Mouse (Mus musculus) brown adipose tissue, adult 24 weeks (tissue): ENCODE measurements around the gene Rhag. TPM values are rescaled to one million over a fixed set of nuclear protein-coding genes. Genes with fewer than 3 reads are reported as not detected.

Source experiments
- H3K27ac ChIP-seq: fragments of 200-500 bp; replicated peaks from 2 replicates; pipeline ENCODE4 v1.5.1; 2012; ENCODE audit warnings: low read depth, mild to moderate bottlenecking, low read length
- H3K4me1 ChIP-seq: fragments of 200-500 bp; 2 replicates; pipeline ENCODE4 v1.6.1; 2012; ENCODE audit warnings: low read length, mixed read lengths; ENCODE audit not compliant: control insufficient read depth, insufficient read depth, insufficient read length
- H3K4me3 ChIP-seq: fragments of 200-500 bp; 2 replicates; pipeline ENCODE4 v1.5.1; 2012; ENCODE audit warnings: low read depth, mild to moderate bottlenecking, low read length, moderate library complexity; ENCODE audit not compliant: insufficient read depth
- polyA plus RNA-seq: library from polyadenylated mRNA; stranded (reverse); fragments of >200 nt; gene quantifications from 2 replicates; pipeline ENCODE4 v1.2.4, GENCODE M21; 2012; ENCODE audit not compliant: missing spikeins, insufficient read depth, insufficient read length

The Rhag gene
- polyA plus RNA-seq, 1 experiment, result not detected

DNA sequence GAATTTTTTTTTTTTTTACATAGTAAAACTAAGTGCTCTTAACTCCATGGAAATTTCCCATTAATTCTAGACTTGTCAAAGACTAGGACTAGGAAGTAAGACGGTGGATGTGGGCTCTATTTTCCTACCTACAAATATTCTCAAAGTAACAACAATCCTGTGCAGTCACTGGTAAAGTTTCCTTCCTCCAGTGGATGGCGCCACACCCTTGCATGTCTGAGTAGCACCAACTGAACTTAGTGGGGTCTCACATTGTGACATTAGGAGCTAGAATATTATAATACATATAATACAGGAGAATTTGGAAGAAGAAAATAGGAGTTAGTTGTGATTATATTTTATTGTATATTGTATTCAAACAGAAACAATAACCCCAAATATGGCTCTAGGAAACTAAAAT is 20.9 kb downstream of the Rhag start:
- H3K4me3 ChIP-seq, result no peak overlapping the region
- H3K27ac ChIP-seq, result no peak overlapping the region
- H3K4me1 ChIP-seq, result no peaks in the 10 kb centered on the region

DNA sequence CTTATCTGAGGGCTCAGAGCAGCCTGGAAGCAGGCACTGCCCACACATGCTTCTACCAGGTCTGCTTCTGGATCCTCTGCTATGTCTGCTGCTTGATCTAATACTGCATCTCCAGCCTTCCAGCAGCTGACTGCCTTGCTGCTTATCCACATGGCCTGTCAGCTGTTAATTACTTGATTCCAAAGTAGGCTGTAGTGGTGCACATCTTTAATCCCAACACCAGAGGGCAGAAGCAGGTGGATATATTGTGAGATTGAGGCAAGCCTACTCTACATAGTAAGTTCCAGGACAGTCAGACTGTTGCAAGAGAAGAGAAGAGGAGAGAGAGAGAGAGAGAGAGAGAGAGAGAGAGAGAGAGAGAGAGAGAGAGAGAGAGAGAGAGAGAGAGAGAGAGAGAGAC is 26.4 kb downstream of the Rhag start:
- Histone ChIP-seq H3K27ac (no peak overlapping the region), H3K4me3 (no peak overlapping the region), H3K4me1 (no peaks in the 10 kb centered on the region)

DNA sequence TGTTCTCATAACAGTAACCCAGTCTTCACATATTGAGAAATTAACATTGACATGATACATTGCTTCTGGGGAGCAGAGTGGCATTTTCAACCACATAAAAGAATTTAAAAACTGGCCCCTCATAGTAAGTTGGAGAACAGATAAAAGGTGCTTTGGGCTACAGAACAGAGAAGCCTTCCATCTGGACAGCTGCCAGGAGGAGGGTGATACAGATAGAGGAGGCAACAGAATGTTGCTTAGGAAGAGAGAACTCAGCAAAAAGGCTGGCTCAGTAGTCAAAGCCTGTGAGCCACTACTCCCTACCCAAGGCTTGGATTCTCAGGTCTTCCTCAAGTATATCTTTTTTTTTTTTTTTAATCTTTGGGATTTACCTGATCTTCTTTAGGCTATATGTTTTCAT is 44.1 kb downstream of the Rhag start:
- H3K4me1 ChIP-seq, result no peaks in the 10 kb centered on the region
- H3K4me3 ChIP-seq, result no peak overlapping the region
- H3K27ac ChIP-seq, result no peak overlapping the region

DNA sequence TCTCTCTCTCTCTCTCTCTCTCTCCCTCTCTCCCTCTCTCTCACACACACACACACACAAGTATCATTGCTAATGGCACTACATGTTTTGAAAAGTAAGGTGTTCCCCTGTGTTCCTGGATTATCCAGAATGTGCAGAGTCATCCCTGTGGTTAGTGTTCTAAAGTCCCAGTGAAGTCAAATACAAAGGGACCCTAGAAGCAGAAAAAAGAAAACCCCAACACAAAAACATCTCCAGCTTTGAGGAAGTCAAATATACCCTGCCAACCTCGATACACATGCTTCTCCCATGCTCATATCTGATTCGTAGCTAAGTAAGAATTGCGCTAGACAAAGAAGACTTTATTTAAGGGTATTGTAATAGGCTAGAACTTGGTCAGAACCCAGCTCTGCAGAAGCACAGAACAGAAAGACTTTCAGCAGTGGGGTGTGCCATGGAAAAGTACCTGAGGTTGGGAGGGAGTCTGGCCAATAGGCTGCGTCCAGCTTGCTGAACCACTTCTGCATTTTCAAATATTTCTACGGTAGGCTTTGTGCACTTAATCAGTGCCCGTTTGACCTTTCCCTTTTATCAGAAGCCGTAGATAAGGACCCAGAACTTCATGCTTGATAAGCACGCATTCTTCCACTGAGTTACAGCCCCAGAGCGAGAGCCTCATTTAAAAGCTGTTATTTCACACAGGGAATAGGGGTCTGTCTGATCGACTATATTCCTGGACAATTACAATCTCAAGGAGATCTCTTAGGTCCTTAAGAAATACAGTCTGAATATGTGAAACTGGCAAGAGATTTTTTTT is 58.2 kb downstream of the Rhag start:
- Histone ChIP-seq H3K4me1 (no peaks in the 10 kb centered on the region; the same call in 1 of the 2 replicates), H3K27ac (no peak overlapping the region), H3K4me3 (no peak overlapping the region)

DNA sequence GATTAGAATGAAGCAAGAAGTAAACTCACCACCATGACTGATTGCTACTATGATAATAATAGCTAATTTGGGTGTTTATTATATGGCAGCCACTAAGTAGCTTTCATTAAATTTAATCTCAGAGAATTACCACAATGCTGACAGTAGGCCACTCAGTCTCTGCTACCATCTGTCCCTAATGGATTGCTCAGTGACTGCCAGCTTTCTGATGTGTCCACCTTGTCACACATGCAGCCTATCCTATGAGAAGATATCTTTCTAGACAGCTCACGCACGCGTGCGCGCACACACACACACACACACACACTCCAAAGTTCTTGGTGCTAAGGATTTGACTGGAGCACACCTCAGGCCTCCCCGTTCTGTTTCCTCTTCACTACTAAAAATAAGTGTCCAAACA is 61.7 kb downstream of the Rhag start:
- H3K27ac ChIP-seq, result no peak overlapping the region
- peaks cover 1% of the 10 kb centered on the region for H3K4me1 ChIP-seq
- no peak overlapping the region for H3K4me3 ChIP-seq

DNA sequence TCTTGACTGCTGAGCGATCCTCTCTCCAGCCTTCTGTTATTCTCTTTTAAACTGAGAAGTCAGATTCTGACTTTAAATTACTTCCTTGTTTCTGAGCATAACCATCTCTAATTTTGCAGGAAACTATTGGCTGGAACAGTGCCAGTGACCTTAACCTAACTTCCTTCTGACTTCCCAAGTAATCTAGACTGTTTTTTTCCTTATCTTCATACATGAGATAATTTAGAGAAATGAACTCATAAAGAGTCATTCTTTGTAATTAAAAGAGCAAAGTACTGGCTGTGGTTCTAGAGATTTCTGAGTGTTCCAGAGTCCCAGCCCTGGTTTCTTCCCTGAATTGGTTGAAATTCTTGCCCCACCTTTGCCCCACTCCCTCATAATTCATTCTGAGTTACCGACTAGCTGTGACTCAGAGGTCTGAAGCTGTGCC is 62.7 kb downstream of the Rhag start:
- Histone ChIP-seq H3K27ac (no peak overlapping the region), H3K4me1 (peaks cover 9% of the 10 kb centered on the region), H3K4me3 (no peak overlapping the region)

DNA sequence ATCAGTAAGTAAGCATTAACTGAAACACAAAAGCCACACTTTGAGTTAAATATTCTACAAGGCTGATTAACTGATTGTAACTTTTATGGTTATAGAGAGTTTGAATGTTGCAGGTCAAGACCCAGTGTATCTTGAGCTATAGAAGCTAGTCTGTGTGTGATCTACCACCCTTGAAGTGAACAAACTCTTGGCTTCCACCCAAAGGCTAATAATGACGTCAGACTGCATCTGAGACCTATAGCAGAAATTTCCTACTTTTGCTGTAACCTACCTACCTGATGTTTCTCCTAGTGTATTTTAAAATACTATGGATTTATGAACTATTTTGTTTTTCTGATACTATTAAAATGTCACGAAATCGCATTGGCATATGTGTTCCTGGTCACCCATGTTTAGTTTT is 63.8 kb downstream of the Rhag start:
- H3K4me1 ChIP-seq, result peaks cover 9% of the 10 kb centered on the region
- H3K27ac ChIP-seq, result no peak overlapping the region
- no peak overlapping the region for H3K4me3 ChIP-seq

DNA sequence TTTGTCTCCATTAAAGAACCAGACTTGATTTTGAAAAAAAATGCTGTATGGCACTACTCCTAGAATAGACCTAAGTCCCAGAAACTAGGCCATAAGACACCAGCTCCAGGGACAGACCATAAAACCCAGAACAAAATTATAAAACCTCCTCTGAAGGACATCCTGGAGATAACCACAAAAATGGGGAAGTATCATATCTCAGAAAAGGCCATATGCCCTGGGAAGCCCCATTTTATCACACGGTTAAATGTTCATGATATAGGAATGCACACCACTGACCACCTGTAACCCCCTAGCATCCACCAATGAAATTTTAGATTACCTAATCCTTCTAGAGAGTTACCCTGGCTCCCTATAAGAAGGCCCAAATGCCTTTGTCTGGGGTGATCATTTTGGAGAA is 64.6 kb downstream of the Rhag start:
- Histone ChIP-seq H3K27ac (no peak overlapping the region), H3K4me1 (peaks cover 9% of the 10 kb centered on the region), H3K4me3 (no peak overlapping the region)

DNA sequence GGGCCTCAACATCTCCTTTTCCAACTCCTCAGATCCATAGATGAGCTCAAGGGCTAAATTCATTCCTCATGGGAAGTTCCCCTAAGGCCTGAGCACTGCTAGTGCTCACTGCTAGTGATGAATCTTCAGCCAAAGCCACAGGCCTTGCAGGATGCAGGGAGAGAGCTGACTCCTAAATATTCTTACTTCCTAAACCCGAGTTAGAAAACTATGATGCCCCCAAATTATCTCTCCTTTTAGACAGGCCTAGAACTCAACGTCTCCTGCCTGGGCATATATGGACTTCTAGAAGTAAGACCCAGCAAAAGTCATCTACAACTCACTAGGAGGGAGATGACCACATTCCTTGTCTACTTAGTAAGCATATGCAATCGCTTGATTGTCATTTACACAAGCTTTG is 66.8 kb downstream of the Rhag start:
- Histone ChIP-seq H3K4me3 (peak overlapping the region; percentile 43), H3K27ac (no peak overlapping the region), H3K4me1 (peaks cover 9% of the 10 kb centered on the region)

DNA sequence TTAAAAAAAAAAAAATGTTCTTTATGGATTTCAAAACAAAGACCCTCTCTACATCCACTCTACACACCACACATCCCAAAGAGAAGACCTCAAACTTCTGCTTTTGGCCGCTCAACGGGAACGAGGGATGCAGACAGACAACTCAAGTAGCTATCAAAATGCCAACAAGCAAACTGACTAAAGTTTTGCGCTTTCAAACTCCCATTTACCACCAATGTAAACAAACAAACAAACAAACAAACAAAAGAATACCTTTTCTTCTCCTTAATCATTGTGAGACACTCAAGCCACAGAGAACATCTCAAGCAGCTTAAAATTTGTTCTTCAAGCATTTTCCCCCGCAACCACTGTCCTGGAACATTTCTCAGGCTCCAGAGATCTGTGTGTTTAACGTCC is 68.6 kb downstream of the Rhag start:
- Histone ChIP-seq H3K27ac (peak overlapping the region; percentile 46), H3K4me1 (peaks cover 9% of the 10 kb centered on the region), H3K4me3 (peak overlapping the region; percentile 97)

DNA sequence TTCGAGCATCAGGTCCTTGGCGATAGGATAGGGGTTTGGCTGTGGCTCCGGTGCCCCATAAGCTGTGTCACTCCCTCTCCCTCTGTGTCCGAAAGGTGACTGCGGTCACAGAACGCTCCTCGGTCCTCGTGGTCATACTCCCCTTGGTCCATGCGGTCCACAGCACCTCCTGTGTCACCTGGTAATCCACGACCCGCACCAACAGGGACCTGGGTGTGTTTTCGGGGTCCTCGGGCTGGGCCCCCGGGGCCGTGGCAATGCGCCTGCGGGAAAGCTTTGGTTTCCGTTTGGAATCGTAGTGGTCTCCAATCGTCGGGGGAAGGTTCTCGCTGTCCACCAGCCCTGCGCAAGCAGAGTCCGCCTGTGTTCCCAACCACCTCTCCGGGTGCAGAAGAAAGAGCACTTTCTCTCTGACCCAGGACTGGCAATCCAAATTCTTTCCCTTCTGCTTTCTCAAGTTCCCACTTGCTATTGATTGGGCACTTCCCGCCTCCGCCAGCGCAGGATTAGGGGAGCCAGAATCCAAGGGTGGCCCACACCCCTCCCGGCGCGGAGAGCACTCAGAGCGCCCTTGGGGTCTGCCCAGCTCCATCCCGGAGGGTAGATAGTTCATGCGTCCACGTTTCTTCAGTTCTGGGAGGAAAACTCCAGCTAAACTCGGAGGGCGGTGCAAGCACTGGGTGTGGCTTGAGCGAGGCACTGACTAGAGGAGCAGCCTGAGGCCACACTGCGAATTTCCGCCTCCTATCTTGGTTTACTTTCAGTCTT is 69.2 kb downstream of the Rhag start, which contains the start of gene 9130008F23Rik:
TSS of gene 9130008F23Rik (minus strand) at position 636 of the 768 bp plus-strand sequence.
- Histone ChIP-seq H3K4me3 (peak within 1 kb of the TSS; percentile 97), H3K27ac (peak within 1 kb of the TSS; percentile 46), H3K4me1 (peaks cover 9% of the 10 kb centered on the region)

DNA sequence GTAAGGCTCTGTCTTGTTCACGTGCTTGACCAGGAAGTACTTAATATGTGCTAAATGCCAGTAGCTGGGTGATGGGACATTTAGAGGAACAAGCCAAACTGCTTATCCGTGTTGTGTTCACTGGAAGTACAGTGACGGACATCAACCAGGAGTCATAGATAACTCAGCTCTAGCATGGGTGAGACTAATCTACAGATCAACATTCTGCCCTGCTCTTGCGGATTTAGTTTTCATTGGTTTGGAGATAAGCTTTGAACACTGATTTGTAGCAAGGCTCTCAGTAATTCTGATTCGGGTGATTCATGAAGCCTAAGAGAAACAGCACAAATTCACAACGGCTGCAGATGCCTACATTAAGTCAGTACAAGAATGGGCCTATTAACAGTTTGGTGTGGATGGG is 71.2 kb downstream of the Rhag start:
- H3K27ac ChIP-seq, result no peak overlapping the region
- peaks cover 9% of the 10 kb centered on the region for H3K4me1 ChIP-seq
- H3K4me3 ChIP-seq, result no peak overlapping the region

DNA sequence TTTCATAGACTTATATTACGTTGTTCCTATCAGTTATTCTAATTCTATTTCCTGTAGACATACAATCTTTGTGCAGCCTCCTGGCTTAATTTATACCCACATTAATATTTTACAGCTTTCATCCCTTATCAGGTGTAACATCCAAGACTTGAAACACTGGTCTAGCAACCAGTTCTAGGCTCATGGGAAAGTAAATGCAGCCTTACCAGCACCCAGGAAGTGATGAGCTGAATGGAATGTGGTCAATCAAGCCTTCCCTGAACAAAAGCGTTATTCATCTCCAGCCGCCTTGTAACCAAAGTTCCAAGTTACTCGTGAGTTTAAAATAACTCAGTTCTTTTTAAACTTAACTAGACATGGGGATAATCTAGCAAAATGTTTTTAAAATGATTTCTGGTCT is 74.2 kb downstream of the Rhag start:
- Histone ChIP-seq H3K4me3 (no peak overlapping the region), H3K27ac (no peak overlapping the region), H3K4me1 (no peaks in the 10 kb centered on the region)

DNA sequence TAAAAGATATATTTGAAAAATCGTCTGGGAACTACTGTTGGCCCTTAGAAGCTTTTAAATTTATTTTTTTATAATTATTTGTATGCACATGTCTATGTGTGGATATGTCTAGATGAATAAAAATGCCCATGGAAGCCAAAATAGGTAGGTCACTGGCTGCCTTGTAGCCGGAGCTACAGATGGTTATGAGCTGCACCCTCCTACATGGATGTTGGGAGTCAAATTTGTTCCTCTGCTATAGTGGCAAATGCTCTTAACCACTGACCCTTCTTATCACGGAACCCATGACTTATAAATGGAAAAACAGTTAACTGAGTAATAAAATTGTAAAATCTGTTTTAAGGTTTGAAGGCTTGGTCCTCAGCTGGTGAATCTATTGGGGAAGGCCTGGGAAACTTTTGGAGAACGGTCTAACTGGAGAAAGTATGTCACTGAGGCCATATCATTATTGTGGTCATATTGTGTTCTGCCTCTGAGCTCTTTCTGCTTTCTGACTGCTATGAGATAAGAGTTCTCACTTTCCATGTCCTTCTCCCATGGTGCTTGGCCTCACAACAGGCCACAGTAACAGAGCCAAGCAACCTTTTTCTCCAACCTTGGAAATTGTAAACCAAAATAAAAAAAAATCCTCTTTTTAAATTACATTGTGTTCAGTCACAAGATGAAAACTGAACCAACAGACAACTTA is 77.1 kb downstream of the Rhag start:
- H3K4me1 ChIP-seq, result no peaks in the 10 kb centered on the region
- H3K27ac ChIP-seq, result no peak overlapping the region
- no peak overlapping the region for H3K4me3 ChIP-seq
